Mouse (Mus musculus) kidney, postnatal 4 days (tissue): ENCODE results near the gene Gm49396.

ENCODE experiments used
- DNase-seq, 2 experiments: peaks; one replicate each; pipeline ENCODE4 v3.0.0; 2021; ENCODE audit warnings: mixed read lengths in 2 of 2

Gene Gm49396

GRCm38 (mm10) chr7:30588676-30589434 lies 25.7 kb downstream of the Gm49396 start, which contains the start of gene Kmt2b:
Gene Kmt2b, minus strand, starts transcription at chr7:30588726.
- peak; percentile 95 to 98 for DNase-seq

DNA sequence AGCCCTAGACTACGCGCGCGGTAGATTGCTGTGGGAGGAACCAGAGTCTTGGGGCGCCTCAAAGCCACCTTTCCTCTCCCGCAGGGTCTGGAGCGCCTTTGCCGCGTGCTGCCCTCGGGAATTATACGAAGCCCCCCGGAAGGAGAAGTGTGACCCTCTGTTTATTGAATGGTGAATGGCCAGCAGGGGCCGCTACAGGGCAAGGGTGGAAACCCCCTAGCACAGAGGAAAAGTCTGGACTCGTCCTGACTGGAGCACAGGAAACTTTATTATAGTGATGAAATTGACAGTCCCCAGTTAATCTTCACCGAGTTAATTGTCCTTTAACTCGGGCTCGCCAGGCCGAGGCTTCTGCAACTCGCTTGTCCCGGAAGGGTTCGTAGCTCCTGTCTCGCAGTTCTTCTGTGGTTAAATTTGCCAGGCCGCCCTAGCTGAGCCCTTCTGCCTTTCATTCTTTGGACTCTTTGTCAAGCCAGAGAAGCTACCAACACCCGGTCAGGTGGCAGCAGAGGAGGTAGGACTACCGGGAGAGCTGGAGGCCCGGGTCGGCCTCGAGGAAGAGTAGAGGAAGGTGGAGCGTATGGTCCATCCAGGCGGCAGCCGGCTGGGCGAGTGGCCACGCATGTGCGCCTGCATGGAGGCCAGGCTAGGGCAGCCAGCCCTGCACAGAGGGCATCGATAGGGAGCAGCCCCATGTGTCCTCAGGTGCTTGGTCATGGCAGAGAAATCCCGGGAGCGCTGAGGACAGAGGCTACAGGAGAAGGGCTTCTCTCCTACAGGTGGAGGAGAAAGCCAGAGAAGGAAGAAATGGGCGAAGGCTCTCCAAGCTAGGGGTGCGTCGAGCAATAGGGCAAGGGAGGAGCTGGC lies 26.5 kb downstream of the Gm49396 start:
- peak; percentile 95 for DNase-seq

DNA sequence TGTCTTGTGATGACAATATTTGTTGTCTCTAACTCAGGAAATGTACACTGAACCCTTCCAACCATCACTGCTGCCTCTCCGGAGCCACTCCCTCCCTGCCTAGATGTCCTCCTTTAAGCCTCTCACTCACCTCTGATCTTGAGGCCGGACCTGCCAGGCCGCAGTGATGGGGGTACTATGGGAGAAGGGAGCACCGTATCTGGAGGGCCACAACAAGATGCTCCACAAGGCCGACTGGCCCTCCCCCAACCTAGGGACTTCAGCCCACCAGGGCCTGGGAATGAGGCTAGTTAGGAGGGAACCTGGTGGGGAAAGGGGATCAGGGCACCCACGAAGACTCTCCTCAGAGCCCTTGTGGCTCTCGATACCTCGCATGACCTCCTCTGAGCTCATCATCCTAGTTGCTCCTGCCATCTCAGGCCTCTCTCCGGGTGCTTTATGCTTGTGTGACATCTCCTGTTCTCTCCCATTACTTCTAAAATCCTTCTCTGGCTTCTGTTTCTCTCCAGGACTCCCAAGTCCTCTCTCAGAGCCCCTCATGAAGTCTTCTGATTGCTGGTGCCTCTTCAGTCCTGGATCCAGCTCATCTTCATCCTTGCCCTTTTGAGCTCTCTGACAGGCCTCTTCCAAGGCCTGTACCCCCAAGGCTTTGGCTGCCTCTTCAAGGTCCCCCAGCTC lies 27.9 kb downstream of the Gm49396 start:
- DNase-seq = no peak

- DNase-seq = no peak
Observed at GRCm38 (mm10) chr7:30591605-30591951, 28.4 kb downstream of the Gm49396 start.

- DNase-seq = no peak
Observed at GRCm38 (mm10) chr7:30592772-30593423, 29.8 kb downstream of the Gm49396 start.

DNA sequence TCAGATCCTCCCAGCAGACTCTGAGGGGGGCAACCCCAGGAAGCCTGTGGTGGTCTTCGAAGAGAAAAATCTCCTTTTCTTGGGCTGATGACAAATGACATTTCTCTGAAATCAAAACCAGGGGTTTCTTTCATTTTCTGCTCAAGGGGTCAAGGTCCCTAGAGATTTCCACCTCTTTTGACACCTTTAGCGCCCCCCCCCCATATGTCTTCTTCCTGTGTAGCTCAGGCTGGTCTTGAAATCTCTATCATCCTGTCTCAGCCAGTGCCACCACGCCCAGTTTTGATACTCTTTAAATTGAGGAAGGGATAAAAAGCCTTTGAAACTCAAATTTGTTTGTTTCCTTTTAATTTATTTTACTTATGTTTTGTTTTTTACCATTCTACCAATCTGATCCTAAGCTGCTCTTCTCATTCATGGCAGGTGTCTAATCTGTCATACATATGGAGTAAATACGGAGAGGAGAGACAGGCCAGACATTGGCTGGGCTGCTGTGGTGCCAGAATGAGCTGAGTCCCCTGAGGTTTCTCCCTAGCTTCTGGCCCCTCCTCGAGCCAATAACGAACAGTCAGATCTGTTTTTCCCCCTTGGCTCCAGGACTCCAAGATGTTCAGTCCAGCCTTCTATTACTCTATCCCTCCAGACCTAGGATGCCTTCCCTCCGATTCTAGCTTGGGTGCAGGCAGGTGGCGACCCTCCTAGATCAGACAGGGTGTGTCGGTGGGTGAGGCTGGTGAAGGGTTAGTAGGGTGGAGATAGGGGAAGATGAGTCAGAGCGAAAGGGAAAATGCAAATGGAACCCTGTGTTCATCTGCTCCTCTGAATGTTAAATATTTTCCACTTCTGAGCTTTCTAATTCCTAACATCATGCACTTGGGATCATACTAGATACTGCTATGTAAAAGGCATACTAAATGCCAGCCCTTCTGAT lies 30.7 kb downstream of the Gm49396 start:
- DNase-seq = no peak

DNA sequence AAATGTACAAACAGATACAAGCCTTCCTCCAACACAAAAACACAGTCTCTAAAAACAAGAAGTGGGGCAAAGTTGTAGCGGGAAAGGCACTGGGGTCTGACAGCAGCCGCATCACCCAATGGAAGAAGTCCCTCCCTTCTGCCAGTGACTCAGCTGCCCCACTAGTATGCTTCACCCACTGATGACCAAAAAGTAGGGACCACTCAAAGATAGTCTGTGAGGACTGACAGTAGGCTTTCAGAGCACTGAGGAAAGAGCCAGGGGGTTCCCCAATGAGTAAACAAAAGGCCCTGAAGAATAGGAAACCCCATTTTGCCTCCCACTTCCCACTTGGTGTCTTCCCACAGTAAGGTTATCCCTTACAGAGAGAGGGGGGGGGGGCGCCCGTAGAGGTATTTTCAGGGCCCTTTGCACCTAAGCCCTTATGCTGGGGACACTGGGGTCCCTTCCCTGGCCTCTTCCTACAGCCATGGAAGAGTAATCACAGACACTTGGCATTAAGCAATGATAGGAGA lies 31.4 kb downstream of the Gm49396 start:
- no peak for DNase-seq

DNA sequence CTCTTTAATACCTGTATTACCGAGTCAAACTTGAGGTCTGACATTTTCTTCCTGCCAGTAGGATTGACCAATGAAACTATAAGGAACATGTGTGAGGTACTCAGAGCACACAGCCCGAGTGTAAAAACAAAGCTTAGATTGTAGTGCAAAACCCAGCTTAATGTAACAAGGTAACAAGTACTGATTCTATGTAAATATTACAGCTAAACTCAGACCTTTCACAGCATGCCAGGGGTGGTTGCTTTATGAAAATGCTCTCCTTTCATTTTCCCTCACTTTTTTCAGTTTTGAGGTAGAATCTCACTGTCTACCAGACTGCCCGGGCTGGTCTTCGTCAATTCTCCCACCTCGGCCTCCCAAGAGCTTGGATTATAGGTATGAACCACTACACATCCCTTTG lies 32.9 kb downstream of the Gm49396 start:
- no peak for DNase-seq

- no peak for DNase-seq
Observed at GRCm38 (mm10) chr7:30596811-30597210, 33.7 kb downstream of the Gm49396 start.

DNA sequence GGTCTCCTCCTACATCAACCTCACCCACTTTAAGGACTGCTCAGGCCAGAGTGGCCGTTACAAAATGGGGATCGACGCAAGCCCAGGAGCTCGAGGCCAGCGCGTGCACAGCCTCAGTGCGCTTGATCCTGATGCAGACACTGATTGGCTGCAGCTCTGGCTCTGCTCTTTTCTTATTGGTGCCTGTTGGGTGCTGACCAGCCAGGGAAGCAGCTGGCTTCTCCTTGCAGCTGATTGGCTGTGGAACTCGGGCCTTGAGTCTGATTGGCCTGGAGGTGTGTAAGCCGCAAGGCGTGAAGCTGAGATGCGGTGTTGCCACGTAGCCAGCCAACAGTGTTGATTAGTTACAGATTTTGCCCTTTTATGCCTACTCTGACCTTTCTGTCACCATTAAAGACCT lies 35.6 kb downstream of the Gm49396 start, which contains the start of gene Zbtb32:
TSS of gene Zbtb32 (minus strand) at position 124 of the 400 bp plus-strand sequence.
- DNase-seq = no peak

- peak; percentile 92 to 96 for DNase-seq
Observed at GRCm38 (mm10) chr7:30599933-30600353, 36.8 kb downstream of the Gm49396 start.

- DNase-seq = peak in 1 of 2 experiments; percentile 51
Observed at GRCm38 (mm10) chr7:30600651-30601050, 37.5 kb downstream of the Gm49396 start.

GRCm38 (mm10) chr7:30602583-30602982 lies 39.4 kb downstream of the Gm49396 start:
- DNase-seq = peak; percentile 63 to 74

DNA sequence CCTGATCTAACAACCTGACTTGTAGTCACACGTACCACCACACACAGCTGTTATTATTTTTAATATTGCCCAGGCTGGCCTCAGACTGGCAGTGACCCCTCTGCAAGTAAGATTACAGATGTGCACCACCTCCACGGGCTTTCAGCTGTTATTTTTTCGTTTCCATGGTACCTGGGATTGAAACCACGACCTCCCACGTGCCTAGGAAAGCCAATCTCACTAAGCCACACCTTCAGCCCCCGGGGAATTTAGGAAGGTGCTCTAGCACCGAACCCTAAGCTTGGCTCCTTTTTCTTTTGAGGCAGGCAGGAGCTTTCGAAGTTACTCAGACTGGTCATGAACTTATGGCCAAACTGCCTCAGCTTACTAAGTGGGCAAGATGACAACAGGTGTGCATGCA lies 41.3 kb downstream of the Gm49396 start:
- no peak for DNase-seq

- DNase-seq = no peak
Observed at GRCm38 (mm10) chr7:30604944-30605343, 41.8 kb downstream of the Gm49396 start.

- DNase-seq = peak; percentile 79 to 84
Observed at GRCm38 (mm10) chr7:30607706-30608309, 44.7 kb downstream of the Gm49396 start.

DNA sequence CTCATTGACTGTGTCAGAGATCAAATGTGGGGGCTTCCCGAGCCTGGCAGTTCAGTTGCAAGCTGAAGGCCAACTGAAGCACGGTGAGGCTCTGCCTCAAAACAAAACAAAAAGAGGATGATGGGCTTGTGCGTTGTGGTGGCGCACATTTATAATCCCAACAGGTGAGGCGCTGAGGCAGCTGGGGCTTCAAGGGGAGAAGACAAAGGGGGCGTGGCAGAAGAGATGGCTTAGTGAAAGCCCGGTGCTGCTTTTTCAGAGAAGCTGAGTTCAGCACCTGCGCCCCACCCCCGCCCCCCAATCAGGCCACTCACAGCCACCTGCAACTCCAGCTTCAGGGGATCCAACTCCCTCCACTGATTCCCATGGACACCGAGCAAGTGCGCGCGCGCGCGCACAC lies 45.3 kb downstream of the Gm49396 start:
- no peak for DNase-seq

DNA sequence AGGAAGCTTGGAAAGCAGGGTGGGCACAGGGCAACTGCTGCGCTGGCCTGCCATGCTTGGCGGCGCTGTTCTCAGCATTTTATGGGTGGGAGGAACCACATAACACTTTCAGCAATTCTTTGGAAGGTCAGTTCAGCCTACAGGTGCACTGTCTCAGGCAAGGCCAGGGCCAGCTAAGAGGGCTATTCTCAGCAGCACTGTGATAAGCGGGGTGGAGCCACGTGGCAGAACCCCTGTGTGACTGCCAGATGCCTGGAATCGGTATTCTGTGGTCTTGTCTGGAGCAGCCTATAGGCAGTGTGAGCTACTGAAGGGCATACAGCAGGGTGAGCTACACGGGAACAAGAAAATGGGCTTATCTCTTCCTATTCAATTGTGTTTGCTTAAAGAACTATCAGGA lies 46.9 kb downstream of the Gm49396 start:
- DNase-seq = no peak

DNA sequence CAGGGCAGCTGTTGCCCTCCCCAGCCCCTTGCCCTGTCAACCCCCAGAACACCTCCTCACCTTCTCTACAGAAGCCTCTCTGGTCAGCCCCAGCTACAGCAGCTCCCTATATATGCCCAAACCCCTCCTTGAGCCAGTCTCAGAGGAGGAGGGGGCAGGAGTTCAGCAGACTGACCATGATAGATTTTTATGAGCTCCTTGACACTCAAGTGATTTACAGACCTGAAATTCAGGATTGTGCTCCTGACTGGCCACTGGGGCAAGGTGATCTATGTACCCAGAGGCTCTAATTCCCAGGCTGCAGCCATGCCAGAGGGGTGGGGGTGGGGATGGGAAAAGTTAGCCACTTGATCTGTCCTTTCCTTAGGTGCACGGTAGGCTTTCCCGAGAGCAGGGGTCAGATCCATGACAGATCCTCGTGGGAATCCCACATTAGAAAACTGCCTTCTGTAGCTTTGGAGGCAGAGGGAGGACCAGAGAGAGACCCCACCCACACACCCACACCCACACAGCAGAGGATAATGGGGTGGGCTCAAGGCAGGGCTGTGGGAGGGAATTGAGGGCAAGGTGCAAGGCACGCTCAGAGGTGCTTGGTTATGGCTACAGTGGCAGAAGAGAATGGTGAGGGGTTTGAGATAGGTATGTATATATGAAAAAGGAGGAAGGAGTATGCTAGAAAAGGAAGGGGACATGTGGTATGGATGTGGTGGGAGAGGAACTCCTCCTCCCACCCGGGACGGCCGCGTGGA lies 49.7 kb downstream of the Gm49396 start, which contains the start of gene Upk1a:
TSS of gene Upk1a (minus strand) at position 194 of the 749 bp plus-strand sequence.
- DNase-seq = no peak

- peak; percentile 82 to 86 for DNase-seq
Observed at GRCm38 (mm10) chr7:30613529-30614112, 50.5 kb downstream of the Gm49396 start.
